9 mouse cellular contexts compared by ENCODE assay signal in the genomic region with DNA sequence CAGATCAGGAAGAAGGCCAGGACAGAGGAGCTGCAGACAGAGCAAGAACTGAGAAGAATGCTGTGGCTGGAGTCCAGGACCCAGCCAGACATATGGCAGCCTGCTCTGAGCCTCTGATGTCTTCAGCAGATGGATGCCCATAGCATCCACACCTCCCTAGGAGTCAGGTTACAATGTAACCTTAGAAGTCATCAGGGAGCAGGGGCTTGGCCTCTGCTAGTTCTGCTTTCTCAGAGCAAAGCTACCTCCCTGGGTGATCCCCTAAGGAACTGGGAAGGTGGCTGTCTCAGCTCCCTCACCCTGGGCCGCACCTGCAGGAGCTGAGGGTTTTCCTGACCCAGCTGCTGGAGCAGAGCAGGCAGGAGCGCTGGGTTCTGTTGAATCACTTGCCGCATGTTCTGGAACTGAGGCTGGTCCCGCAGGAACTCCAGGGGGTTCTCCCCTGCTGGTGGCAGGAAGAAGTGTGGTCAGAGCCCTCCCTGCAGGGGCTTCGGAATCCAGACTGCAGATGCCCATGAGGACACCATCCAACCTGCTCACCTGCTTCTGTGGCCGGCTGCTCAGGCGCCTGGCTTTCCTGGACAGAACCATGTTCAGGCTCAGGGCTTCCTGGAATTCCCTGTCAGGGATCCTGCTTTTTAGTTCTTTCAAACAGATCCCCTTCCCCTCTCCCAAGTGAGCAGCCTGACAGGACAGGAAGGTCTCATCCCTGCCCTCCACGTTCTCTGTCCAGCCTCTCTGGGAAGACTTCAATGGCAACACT. TPM values are rescaled to one million over a fixed set of nuclear protein-coding genes. Genes with fewer than 3 reads are reported as not detected.
DNase-seq lines count a peak whose midpoint lies in the region; ATAC-seq and TF ChIP-seq lines count a peak whose summit lies in the region.
"Had no signal": no experiment of that assay in that cellular context is flagged by ENCODE, and none has a peak within 500 bp of the region (broad histone marks: within the 10 kb centered on the region; RNA-seq: fewer than 3 reads in every experiment).

No protein-coding gene starts in this region.

- in situ Hi-C loops in ES-E14 (cut with MboI; ENCODE audit: low sequenced_read_pairs in 2 of 2, unreplicated experiment in 2 of 2): no loop called here

- ATAC-seq in intestine, embryonic 16.5 days: no peak
- no peak for ATAC-seq in intestine, embryonic 15.5 days
- no peak for ATAC-seq in liver, embryonic 14.5 days (ENCODE audit: insufficient read depth)

- no peaks in the 10 kb centered on the region for H3K9me3 ChIP-seq in intestine, embryonic 16.5 days (ENCODE audit: control insufficient read depth, low read length)
- no peaks in the 10 kb centered on the region for H3K9me3 ChIP-seq in intestine, embryonic 15.5 days
- H3K9me3 ChIP-seq in ES-E14 (ENCODE audit: control insufficient read depth, insufficient read depth, low read depth, low read length): no peaks in the 10 kb centered on the region
- no peaks in the 10 kb centered on the region for H3K9me3 ChIP-seq in liver, embryonic 14.5 days (ENCODE audit: control insufficient read depth, low read length)

- H3K4me1 ChIP-seq in intestine, embryonic 16.5 days (ENCODE audit: control insufficient read depth, insufficient read depth, low read length): peaks cover 29% of the 10 kb centered on the region
- H3K4me1 ChIP-seq in intestine, embryonic 15.5 days (replicated peaks): peaks cover 23% of the 10 kb centered on the region
- peaks cover 0 to 15% of the 10 kb centered on the region in 2 experiments; a peak in 2 of 4 replicates for H3K4me1 ChIP-seq in ES-E14 (ENCODE audit: control insufficient read depth in 2 of 2, insufficient read depth in 2 of 2, low read length in 2 of 2, poor library complexity in 1 of 2)
- H3K4me1 ChIP-seq in liver, embryonic 14.5 days (replicated peaks; ENCODE audit: control insufficient read depth in 2 of 2, insufficient read depth in 2 of 2, low read length in 1 of 2): peaks cover 39 to 64% of the 10 kb centered on the region in 2 experiments

- H3K27me3 ChIP-seq in intestine, embryonic 16.5 days (replicated peaks; ENCODE audit: control insufficient read depth, insufficient read depth, low read length): no peaks in the 10 kb centered on the region
- H3K27me3 ChIP-seq in intestine, embryonic 15.5 days (replicated peaks): no peaks in the 10 kb centered on the region
- no peaks in the 10 kb centered on the region for H3K27me3 ChIP-seq in liver, embryonic 14.5 days (ENCODE audit: control insufficient read depth, insufficient read depth, low read length)

- WGBS in intestine, embryonic 16.5 days: 51% methylated on average over 8 of the region's 8 CpGs
- 58% methylated on average over 8 of the region's 8 CpGs for WGBS in intestine, embryonic 15.5 days
- WGBS in liver, embryonic 14.5 days (ENCODE audit: insufficient replicate concordance): 78% methylated on average over 8 of the region's 8 CpGs

- no peak overlapping the region for H3K4me2 ChIP-seq in intestine, embryonic 16.5 days (ENCODE audit: low read depth, low read length)
- H3K4me2 ChIP-seq in intestine, embryonic 15.5 days (replicated peaks): no peak overlapping the region
- H3K4me2 ChIP-seq in liver, embryonic 14.5 days (ENCODE audit: low read depth): peak overlapping the region; percentile 73

- no peak for DNase-seq in ES-E14 (ENCODE audit: low read depth, low spot score)
- peak; percentile 81 for DNase-seq in embryo, embryonic 10 days (ENCODE audit: low spot score)
- DNase-seq in liver, embryonic 14.5 days (ENCODE audit: low read depth in 3 of 3, low spot score in 3 of 3): no peak
- DNase-seq in layer of hippocampus, adult 9-11 months: no peak
- DNase-seq in right cerebral cortex, adult 18-20 months: no peak
- DNase-seq: left cerebral cortex, postnatal 4 days; right cerebral cortex, postnatal 4 days had no signal

- H3K4me3 ChIP-seq in intestine, embryonic 16.5 days (ENCODE audit: low read length): no peak overlapping the region
- H3K4me3 ChIP-seq in intestine, embryonic 15.5 days (replicated peaks): no peak overlapping the region
- H3K4me3 ChIP-seq in ES-E14 (ENCODE audit: insufficient read depth in 1 of 2, low read depth in 1 of 2, low read length in 2 of 2, poor library complexity in 1 of 2, severe bottlenecking in 1 of 2): no peak overlapping the region
- peak overlapping the region; percentile 74 to 82 for H3K4me3 ChIP-seq in liver, embryonic 14.5 days (ENCODE audit: insufficient read depth in 1 of 2, low read depth in 2 of 2, low read length in 2 of 2)

- H3K36me3 ChIP-seq in intestine, embryonic 16.5 days (ENCODE audit: control insufficient read depth, insufficient read depth, low read length): peaks cover 28% of the 10 kb centered on the region
- peaks cover 51% of the 10 kb centered on the region for H3K36me3 ChIP-seq in intestine, embryonic 15.5 days
- peaks cover 49% of the 10 kb centered on the region for H3K36me3 ChIP-seq in ES-E14 (ENCODE audit: control insufficient read depth, insufficient read depth, low read length, poor library complexity, severe bottlenecking)
- peaks cover 62% of the 10 kb centered on the region for H3K36me3 ChIP-seq in liver, embryonic 14.5 days (replicated peaks; ENCODE audit: control insufficient read depth, insufficient read depth, low read depth)

- 0 out of 2 replicates have a peak overlapping the region, but pooled peaks have one; percentile 6 for H3K9ac ChIP-seq in intestine, embryonic 16.5 days (ENCODE audit: low read depth, low read length)
- H3K9ac ChIP-seq in intestine, embryonic 15.5 days: no peak overlapping the region
- H3K9ac ChIP-seq in ES-E14 (ENCODE audit: insufficient read depth, low read depth, low read length, poor library complexity, severe bottlenecking): no peak overlapping the region
- peak overlapping the region; percentile 96 for H3K9ac ChIP-seq in liver, embryonic 14.5 days (replicated peaks)

- TF ChIP-seq CTCF in liver, embryonic 14.5 days (IDR thresholded peaks at IDR 0.05; ENCODE audit: low read depth): peak; percentile 52

- no peak for TF ChIP-seq EP300 in liver, embryonic 14.5 days (IDR thresholded peaks at IDR 0.05; ENCODE audit: low read depth)

- H3K27ac ChIP-seq in intestine, embryonic 16.5 days (ENCODE audit: low read length): no peak overlapping the region
- H3K27ac ChIP-seq in intestine, embryonic 15.5 days: no peak overlapping the region
- peak overlapping the region; percentile 10; the same call in 1 of the 2 replicates for H3K27ac ChIP-seq in ES-E14 (ENCODE audit: insufficient read depth, low read depth, low read length, poor library complexity, severe bottlenecking)
- peak overlapping the region; percentile 97 for H3K27ac ChIP-seq in liver, embryonic 14.5 days

TF ChIP-seq in ES-E14, 5 proteins besides CTCF, POLR2A, EP300 and RAD21:
- no peak for TF ChIP-seq MAFK (IDR thresholded peaks at IDR 0.05; ENCODE audit: insufficient read depth, low read depth, low read length)
- no peak for TF ChIP-seq HCFC1 (IDR thresholded peaks at IDR 0.05; ENCODE audit: borderline replicate concordance, insufficient read depth, low read length)
- TF ChIP-seq ZNF384 (IDR thresholded peaks at IDR 0.05; ENCODE audit: low read depth, low read length): no peak
- no peak for TF ChIP-seq CHD2 (IDR thresholded peaks at IDR 0.05; ENCODE audit: low read depth, low read length)
- TF ChIP-seq ZC3H11A (IDR thresholded peaks at IDR 0.05; ENCODE audit: borderline replicate concordance, low read depth, low read length): no peak

RNA-seq across cellular contexts. Expression of a gene that starts 3.1 kb away (rescaled TPM):
- polyA plus RNA-seq in intestine, embryonic 16.5 days (2015; fragmentation: Nextera tagmentation; extraction: Ambion mirVana): 109 and 115 TPM in 2 replicates
- polyA plus RNA-seq in intestine, embryonic 15.5 days (2015; fragmentation: Nextera tagmentation; extraction: Ambion mirVana): 102 and 106 TPM in 2 replicates
- total RNA-seq in ES-E14 (2012; rRNA removed): 76.7 and 76.8 TPM in 2 replicates
- 139 and 184 TPM in 2 replicates for polyA plus RNA-seq in liver, embryonic 14.5 days (2012; rRNA removed)
- 258 and 279 TPM in 2 replicates for polyA plus RNA-seq in liver, embryonic 14.5 days (2014; fragmentation: Nextera tagmentation; extraction: Ambion mirVana)

RNA-seq across cellular contexts. Expression of a gene that starts 6.0 kb away (rescaled TPM):
- 61.8 and 63.4 TPM in 2 replicates for polyA plus RNA-seq in intestine, embryonic 16.5 days (2015; fragmentation: Nextera tagmentation; extraction: Ambion mirVana)
- polyA plus RNA-seq in intestine, embryonic 15.5 days (2015; fragmentation: Nextera tagmentation; extraction: Ambion mirVana): 61.7 and 62.6 TPM in 2 replicates
- total RNA-seq in ES-E14 (2012; rRNA removed): 24.7 and 30.8 TPM in 2 replicates
- polyA plus RNA-seq in liver, embryonic 14.5 days (2012; rRNA removed): 24.4 and 31.0 TPM in 2 replicates
- 50.2 and 55.7 TPM in 2 replicates for polyA plus RNA-seq in liver, embryonic 14.5 days (2014; fragmentation: Nextera tagmentation; extraction: Ambion mirVana)

RNA-seq across cellular contexts. Expression of a gene that starts 9.4 kb away (rescaled TPM):
- polyA plus RNA-seq in intestine, embryonic 16.5 days (2015; fragmentation: Nextera tagmentation; extraction: Ambion mirVana): 1,204 and 1,241 TPM in 2 replicates
- polyA plus RNA-seq in intestine, embryonic 15.5 days (2015; fragmentation: Nextera tagmentation; extraction: Ambion mirVana): 1,038 and 1,157 TPM in 2 replicates
- 1,121 and 1,357 TPM in 2 replicates for total RNA-seq in ES-E14 (2012; rRNA removed)
- polyA plus RNA-seq in liver, embryonic 14.5 days (2012; rRNA removed): 144 and 262 TPM in 2 replicates
- polyA plus RNA-seq in liver, embryonic 14.5 days (2014; fragmentation: Nextera tagmentation; extraction: Ambion mirVana): 348 and 351 TPM in 2 replicates

RNA-seq across cellular contexts. Expression of a gene that starts 14.7 kb away (rescaled TPM):
- polyA plus RNA-seq in intestine, embryonic 16.5 days (2015; fragmentation: Nextera tagmentation; extraction: Ambion mirVana): 4.2 and 4.4 TPM in 2 replicates
- 4.5 and 5.3 TPM in 2 replicates for polyA plus RNA-seq in intestine, embryonic 15.5 days (2015; fragmentation: Nextera tagmentation; extraction: Ambion mirVana)
- 1.0 and 1.4 TPM in 2 replicates for total RNA-seq in ES-E14 (2012; rRNA removed)
- polyA plus RNA-seq in liver, embryonic 14.5 days (2012; rRNA removed): 1.9 TPM in 2 replicates
- 2.5 and 2.7 TPM in 2 replicates for polyA plus RNA-seq in liver, embryonic 14.5 days (2014; fragmentation: Nextera tagmentation; extraction: Ambion mirVana)

RNA-seq across cellular contexts. Expression of a gene that starts 19.5 kb away (rescaled TPM):
- 86.0 and 91.7 TPM in 2 replicates for polyA plus RNA-seq in intestine, embryonic 16.5 days (2015; fragmentation: Nextera tagmentation; extraction: Ambion mirVana)
- polyA plus RNA-seq in intestine, embryonic 15.5 days (2015; fragmentation: Nextera tagmentation; extraction: Ambion mirVana): 83.1 and 92.7 TPM in 2 replicates
- 123 and 137 TPM in 2 replicates for total RNA-seq in ES-E14 (2012; rRNA removed)
- polyA plus RNA-seq in liver, embryonic 14.5 days (2012; rRNA removed): 53.5 and 54.8 TPM in 2 replicates
- 45.8 and 48.7 TPM in 2 replicates for polyA plus RNA-seq in liver, embryonic 14.5 days (2014; fragmentation: Nextera tagmentation; extraction: Ambion mirVana)

Comparison
In these comparisons a context has a peak if more than half of its experiments do, and no peak if none do; other contexts are left out.
1. H3K9ac ChIP-seq: peak in intestine, embryonic 16.5 days (single experiment) and liver, embryonic 14.5 days (single experiment); none in intestine, embryonic 15.5 days (single experiment) and ES-E14 (single experiment).
2. H3K27ac ChIP-seq: peak in ES-E14 (single experiment) and liver, embryonic 14.5 days (single experiment); none in intestine, embryonic 16.5 days (single experiment) and intestine, embryonic 15.5 days (single experiment).
3. H3K4me3 ChIP-seq: peak in liver, embryonic 14.5 days (2 of 2); none in intestine, embryonic 16.5 days (single experiment), intestine, embryonic 15.5 days (single experiment) and ES-E14 (0 of 2).